Mouse (Mus musculus) midbrain, embryonic 15.5 days (tissue): ENCODE results near the gene Olfr1386. TPM values are rescaled to one million over a fixed set of nuclear protein-coding genes. Genes with fewer than 3 reads are reported as not detected.
"Not testable (repeated sequence)": the region's sequence is repeated elsewhere in the genome, so short reads cannot be mapped to it uniquely, and the experiment has no call there.

ENCODE experiments used
- ATAC-seq: fragments of 200-750 bp; cut with Nextera tagmentation; replicated peaks from 2 replicates; pipeline ENCODE4 v1.8.0; 2017; ENCODE audit warnings: moderate TSS enrichment
- H3K27ac ChIP-seq: fragments of 300-500 bp; sonication (generic); 2 replicates; pipeline ENCODE4 v1.5.1; 2015; ENCODE audit warnings: mild to moderate bottlenecking, inconsistent platforms
- H3K27me3 ChIP-seq: fragments of 300-500 bp; sonication (generic); replicated peaks from 2 replicates; pipeline ENCODE4 v1.6.1; 2015; ENCODE audit warnings: inconsistent platforms
- H3K36me3 ChIP-seq: fragments of 300-500 bp; sonication (generic); replicated peaks from 2 replicates; pipeline ENCODE4 v1.6.1; 2015; ENCODE audit warnings: inconsistent platforms
- H3K4me1 ChIP-seq: fragments of 300-500 bp; sonication (generic); 2 replicates; pipeline ENCODE4 v1.6.1; 2015; ENCODE audit warnings: inconsistent platforms
- H3K4me2 ChIP-seq: fragments of 300-500 bp; sonication (generic); 2 replicates; pipeline ENCODE4 v1.6.1; 2015; ENCODE audit warnings: inconsistent platforms, mild to moderate bottlenecking, moderate library complexity
- H3K4me3 ChIP-seq: fragments of 300-500 bp; sonication (generic); 2 replicates; pipeline ENCODE4 v1.5.1; 2015; ENCODE audit warnings: mild to moderate bottlenecking, inconsistent platforms
- H3K9ac ChIP-seq: fragments of 300-500 bp; sonication (generic); 2 replicates; pipeline ENCODE4 v1.6.1; 2015; ENCODE audit warnings: mild to moderate bottlenecking, inconsistent platforms
- H3K9me3 ChIP-seq: fragments of 300-500 bp; sonication (generic); 2 replicates; pipeline ENCODE4 v1.6.1; 2016; ENCODE audit warnings: inconsistent platforms
- whole genome bisulfite sequencing: fragments of 180-500 bp; shearing (Covaris S2); methylation state at CpG from one replicate; pipeline ENCODE4 v1.1.7; 2015; ENCODE audit warnings: mixed read lengths; 5-methylcytosine and 5-hydroxymethylcytosine counted together
- polyA plus RNA-seq: library from polyadenylated mRNA; unstranded; fragments of >200 nt; fragmentation: Nextera tagmentation; extraction: Ambion mirVana; gene quantifications from 2 replicates; pipeline ENCODE4 v1.2.1, GENCODE M21; 2015

Olfr1386 gene
- polyA plus RNA-seq, result not detected in 2 replicates

DNA sequence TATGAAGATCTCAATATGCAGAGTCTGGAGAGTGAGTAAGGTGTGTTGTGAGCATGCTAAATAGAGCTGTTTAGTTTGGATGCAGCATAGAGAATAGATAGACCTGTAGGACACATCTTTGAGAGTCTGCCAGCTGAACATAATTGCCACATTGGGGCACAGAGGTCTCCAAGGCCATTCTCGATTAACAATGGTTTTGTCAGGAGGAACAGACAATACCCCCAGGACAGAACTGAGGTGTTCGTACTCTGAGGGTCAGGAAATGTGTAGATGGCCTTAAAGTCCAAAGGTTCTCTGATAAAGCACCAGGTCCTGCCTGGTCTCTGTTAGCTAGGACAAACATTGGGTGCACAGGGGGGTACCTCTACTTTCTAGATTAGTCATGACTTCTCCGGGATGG lies at the start of gene Olfr1386:
Olfr1386 (plus strand) TSS at position 301 of the 400 bp plus-strand sequence.
- H3K36me3 ChIP-seq, H3K4me3 ChIP-seq, H3K4me1 ChIP-seq, H3K9me3 ChIP-seq, H3K9ac ChIP-seq, H3K27me3 ChIP-seq, H3K4me2 ChIP-seq, ATAC-seq, H3K27ac ChIP-seq: not testable (repeated sequence)
- WGBS, result 91% methylated on average over 3 of the region's 3 CpGs

DNA sequence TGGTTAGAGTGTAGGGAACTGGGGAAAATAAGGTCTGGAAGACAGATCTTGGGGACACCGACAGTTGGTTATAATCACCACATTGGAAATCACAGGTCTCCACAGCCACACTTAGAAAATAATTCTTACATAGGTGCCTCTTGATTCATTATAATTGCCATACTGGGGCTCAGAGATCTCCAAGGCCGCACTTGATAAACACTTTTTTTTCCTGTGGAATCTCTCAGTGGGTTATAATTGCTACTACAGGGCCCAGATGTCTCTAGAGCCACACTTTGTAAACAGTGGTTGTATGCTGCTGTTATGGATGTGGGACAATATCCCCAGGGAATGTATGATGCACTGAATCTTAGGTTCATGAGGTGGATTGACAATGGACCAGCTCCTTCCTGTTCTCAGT lies 42.1 kb upstream of the Olfr1386 start, which contains the start of gene Olfr1389:
Olfr1389 (plus strand) TSS at position 301 of the 400 bp plus-strand sequence.
- H3K4me2 ChIP-seq, result no peak within 1 kb of the TSS
- 91% methylated on average over 2 of the region's 2 CpGs for WGBS
- H3K9ac ChIP-seq, result no peak within 1 kb of the TSS
- no peaks in the 10 kb centered on the region for H3K9me3 ChIP-seq
- H3K27ac ChIP-seq, result no peak within 1 kb of the TSS
- no peak within 1 kb of the TSS for H3K4me3 ChIP-seq
- no peaks in the 10 kb centered on the region for H3K36me3 ChIP-seq
- ATAC-seq, result no peak
- H3K27me3 ChIP-seq, result no peaks in the 10 kb centered on the region
- H3K4me1 ChIP-seq, result no peaks in the 10 kb centered on the region

DNA sequence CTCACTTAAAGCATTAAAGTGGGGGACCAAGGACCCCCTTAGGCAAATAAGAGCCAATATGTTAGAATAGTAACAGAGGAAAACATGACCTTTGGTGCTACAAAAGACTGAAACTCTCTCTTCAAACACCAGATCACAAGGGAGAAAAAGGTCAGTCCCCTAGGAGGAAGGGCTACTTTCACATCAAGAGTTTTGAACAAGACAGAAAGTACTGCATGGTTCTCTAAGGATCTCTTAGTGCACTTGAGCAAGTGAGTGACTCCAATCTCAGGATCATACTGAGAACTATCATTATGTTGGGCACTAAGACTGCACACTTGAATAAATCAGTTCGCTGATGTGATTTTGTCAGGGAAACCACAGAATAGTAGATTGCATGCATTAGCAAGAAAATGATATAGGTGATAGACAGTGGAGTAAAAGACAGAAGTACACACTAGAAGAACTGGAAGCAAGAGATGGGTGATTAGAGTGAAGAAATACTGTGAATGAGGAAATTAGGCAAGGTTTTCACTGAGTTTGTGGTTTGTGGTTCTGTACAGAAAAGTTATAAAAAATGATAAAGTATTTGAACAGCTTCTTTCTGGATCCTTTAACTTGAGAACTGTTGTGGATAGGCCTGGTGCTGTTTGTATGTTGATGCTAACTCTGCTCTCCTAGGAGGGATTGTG lies 39.5 kb upstream of the Olfr1386 start:
- no peak overlapping the region for H3K4me3 ChIP-seq
- no peaks in the 10 kb centered on the region for H3K36me3 ChIP-seq
- ATAC-seq, result no peak
- 80% methylated on average over 1 of the region's 1 CpGs for WGBS
- no peaks in the 10 kb centered on the region for H3K4me1 ChIP-seq
- no peaks in the 10 kb centered on the region for H3K9me3 ChIP-seq
- H3K27ac ChIP-seq, result no peak overlapping the region
- H3K27me3 ChIP-seq, result no peaks in the 10 kb centered on the region
- no peak overlapping the region for H3K4me2 ChIP-seq
- H3K9ac ChIP-seq, result no peak overlapping the region

DNA sequence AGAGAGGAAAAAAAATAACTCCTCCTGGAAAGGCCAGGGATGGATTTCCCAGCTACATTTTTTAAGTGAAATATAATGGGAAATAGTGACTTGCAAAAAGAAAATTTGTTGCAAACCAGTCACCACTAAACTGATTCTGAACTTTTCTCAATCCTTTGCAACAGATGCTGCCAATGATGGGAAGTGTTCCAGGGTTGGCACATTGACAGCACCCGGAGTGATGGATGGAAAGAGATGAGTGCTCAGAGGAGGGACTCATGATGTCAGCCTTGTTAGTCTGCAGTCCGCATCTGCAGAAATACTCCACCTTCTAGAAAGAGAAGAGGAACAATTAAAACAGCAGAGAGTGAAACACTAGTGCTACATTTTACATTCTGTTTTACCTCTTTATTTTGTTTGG lies 35.2 kb upstream of the Olfr1386 start:
- Histone ChIP-seq H3K4me2 (no peak overlapping the region), H3K27me3 (no peaks in the 10 kb centered on the region), H3K36me3 (no peaks in the 10 kb centered on the region), H3K9me3 (no peaks in the 10 kb centered on the region), H3K4me3 (no peak overlapping the region), H3K4me1 (no peaks in the 10 kb centered on the region), H3K27ac (no peak overlapping the region), H3K9ac (no peak overlapping the region)
- WGBS, result 85% methylated on average over 2 of the region's 2 CpGs
- ATAC-seq, result no peak

DNA sequence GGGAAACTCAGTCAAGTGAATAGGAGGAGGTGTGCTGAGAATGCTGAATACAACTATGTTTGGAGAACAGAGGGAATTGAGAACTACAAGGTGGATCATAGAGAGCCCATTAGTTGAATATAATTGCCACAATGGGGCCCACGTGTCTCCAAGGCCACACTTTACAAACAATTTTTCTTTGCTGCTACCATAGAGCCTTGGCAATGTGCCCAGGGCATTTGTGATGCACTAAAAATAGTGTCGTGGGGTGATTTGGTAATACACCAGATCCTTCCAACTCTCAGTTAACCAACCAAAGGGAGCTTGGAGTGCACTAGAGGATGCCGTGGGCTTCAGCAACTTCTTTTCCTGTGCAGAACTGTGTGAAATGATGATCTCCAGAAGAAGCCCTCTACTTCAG lies 28.4 kb upstream of the Olfr1386 start, which contains the start of gene Olfr1388:
Olfr1388 (plus strand) TSS at position 214 of the 400 bp plus-strand sequence.
- Histone ChIP-seq H3K36me3 (no peaks in the 10 kb centered on the region), H3K9me3 (no peaks in the 10 kb centered on the region), H3K27me3 (no peaks in the 10 kb centered on the region), H3K4me2 (no peak within 1 kb of the TSS), H3K27ac (no peak within 1 kb of the TSS), H3K9ac (no peak within 1 kb of the TSS), H3K4me1 (no peaks in the 10 kb centered on the region), H3K4me3 (no peak within 1 kb of the TSS)
- WGBS, result 78% methylated on average over 3 of the region's 3 CpGs
- ATAC-seq, result no peak

DNA sequence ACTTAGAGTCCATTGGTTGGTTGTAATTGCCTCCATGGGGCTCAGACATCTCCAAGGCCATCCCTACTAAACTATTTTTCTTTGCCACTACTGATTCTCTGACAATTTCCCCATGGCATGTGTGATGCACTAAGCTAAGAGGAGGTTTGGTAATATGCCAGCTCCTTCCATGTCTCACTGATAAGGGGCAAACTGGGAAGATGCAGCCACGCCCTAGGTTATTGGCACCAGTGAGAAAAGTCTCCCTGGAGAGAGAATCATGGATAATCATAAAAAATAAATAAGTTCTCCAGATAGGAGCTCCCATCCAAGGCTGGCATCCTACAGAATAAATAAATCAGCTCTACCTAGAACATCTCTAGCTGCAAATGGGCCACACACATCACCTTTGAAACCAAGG lies 9.8 kb upstream of the Olfr1386 start, which contains the start of gene Olfr1387:
Olfr1387 (plus strand) TSS at position 301 of the 400 bp plus-strand sequence.
- Histone ChIP-seq H3K9me3 (no peaks in the 10 kb centered on the region), H3K36me3 (no peaks in the 10 kb centered on the region), H3K4me1 (no peaks in the 10 kb centered on the region), H3K27ac (no peak within 1 kb of the TSS), H3K9ac (no peak within 1 kb of the TSS), H3K4me3 (no peak within 1 kb of the TSS), H3K27me3 (no peaks in the 10 kb centered on the region), H3K4me2 (no peak within 1 kb of the TSS)
- WGBS, result 73% methylated on average over 1 of the region's 1 CpGs
- no peak for ATAC-seq

GRCm38 (mm10) chr11:49485973-49486372 lies 21.1 kb downstream of the Olfr1386 start:
- ATAC-seq, result no peak
- Histone ChIP-seq H3K9me3 (no peaks in the 10 kb centered on the region), H3K4me3 (no peak overlapping the region), H3K27me3 (no peaks in the 10 kb centered on the region), H3K9ac (no peak overlapping the region), H3K27ac (no peak overlapping the region), H3K36me3 (no peaks in the 10 kb centered on the region), H3K4me1 (no peaks in the 10 kb centered on the region), H3K4me2 (no peak overlapping the region)
- WGBS, result 67% methylated on average over 4 of the region's 4 CpGs

- H3K4me3 ChIP-seq, H3K4me1 ChIP-seq, ATAC-seq, H3K9me3 ChIP-seq, H3K4me2 ChIP-seq, H3K27ac ChIP-seq, H3K27me3 ChIP-seq, H3K36me3 ChIP-seq, H3K9ac ChIP-seq: not testable (repeated sequence)
- WGBS, result 81% methylated on average over 1 of the region's 1 CpGs
Measured at GRCm38 (mm10) chr11:49488770-49489169, 23.9 kb downstream of the Olfr1386 start, which contains the start of gene Olfr1385. Olfr1385 (plus strand) TSS chr11:49489070.

GRCm38 (mm10) chr11:49518086-49518485 lies 53.2 kb downstream of the Olfr1386 start:
- no peaks in the 10 kb centered on the region for H3K36me3 ChIP-seq
- no peak for ATAC-seq
- H3K4me1 ChIP-seq, result no peaks in the 10 kb centered on the region
- H3K9me3 ChIP-seq, result no peaks in the 10 kb centered on the region
- H3K4me2 ChIP-seq, result no peak overlapping the region
- no peaks in the 10 kb centered on the region for H3K27me3 ChIP-seq
- H3K4me3 ChIP-seq, result no peak overlapping the region
- no peak overlapping the region for H3K27ac ChIP-seq
- WGBS, result 74% methylated on average over 5 of the region's 5 CpGs
- no peak overlapping the region for H3K9ac ChIP-seq

- Histone ChIP-seq H3K27me3 (no peaks in the 10 kb centered on the region), H3K36me3 (no peaks in the 10 kb centered on the region), H3K4me1 (no peaks in the 10 kb centered on the region), H3K9me3 (no peaks in the 10 kb centered on the region), H3K27ac (no peak within 1 kb of the TSS), H3K4me3 (no peak within 1 kb of the TSS), H3K9ac (no peak within 1 kb of the TSS), H3K4me2 (no peak within 1 kb of the TSS)
- no peak for ATAC-seq
Measured at GRCm38 (mm10) chr11:49519348-49519747, 54.5 kb downstream of the Olfr1386 start, which contains the start of gene Olfr1383. Olfr1383 (plus strand) TSS chr11:49519648.

Other genes with a start within 250 kb of the Olfr1386 start
- gene Mgat1, start 220.9 kb upstream of the Olfr1386 start, polyA plus RNA-seq, result 35.3 and 35.4 TPM in 2 replicates
- gene Olfr1393, start 186.7 kb upstream of the Olfr1386 start, polyA plus RNA-seq, result 0.05 TPM in 1 of 2 replicates, not detected in the other
- 0.04 and 0.05 TPM in 2 replicates for gene Olfr1392, start 179.8 kb upstream of the Olfr1386 start, polyA plus RNA-seq
- gene Olfr10, start 160.3 kb upstream of the Olfr1386 start, polyA plus RNA-seq, result not detected in 2 replicates
- not detected in 2 replicates for gene Olfr1391, start 142.3 kb upstream of the Olfr1386 start, polyA plus RNA-seq
- not detected in 2 replicates for gene Olfr1390, start 129.9 kb upstream of the Olfr1386 start, polyA plus RNA-seq
- not detected in 2 replicates for gene Olfr1389, start 42.0 kb upstream of the Olfr1386 start, polyA plus RNA-seq
- gene Olfr1388, start 28.4 kb upstream of the Olfr1386 start, polyA plus RNA-seq, result 0.05 TPM in 1 of 2 replicates, not detected in the other
- not detected in 2 replicates for gene Olfr1387, start 9.7 kb upstream of the Olfr1386 start, polyA plus RNA-seq
- 0.05 and 0.08 TPM in 2 replicates for gene Olfr1385, start 24.0 kb downstream of the Olfr1386 start, polyA plus RNA-seq
- gene Olfr1384, start 41.7 kb downstream of the Olfr1386 start, polyA plus RNA-seq, result not detected in 2 replicates
- not detected in 2 replicates for gene Olfr1383, start 54.6 kb downstream of the Olfr1386 start, polyA plus RNA-seq
- not detected in 2 replicates for gene Olfr1382, start 63.2 kb downstream of the Olfr1386 start, polyA plus RNA-seq
- gene Olfr1381, start 78.4 kb downstream of the Olfr1386 start, polyA plus RNA-seq, result not detected in 2 replicates
- gene Olfr1380, start 91.8 kb downstream of the Olfr1386 start, polyA plus RNA-seq, result not detected in 2 replicates
- 1.9 TPM in 2 replicates for gene Flt4, start 144.2 kb downstream of the Olfr1386 start, polyA plus RNA-seq
- not detected in 2 replicates for gene Scgb3a1, start 198.6 kb downstream of the Olfr1386 start, polyA plus RNA-seq
- 47.4 and 52.2 TPM in 2 replicates for gene Cnot6, start 247.7 kb downstream of the Olfr1386 start, polyA plus RNA-seq